ENCODE assay signal across 16 mouse cellular contexts in the genomic region with DNA sequence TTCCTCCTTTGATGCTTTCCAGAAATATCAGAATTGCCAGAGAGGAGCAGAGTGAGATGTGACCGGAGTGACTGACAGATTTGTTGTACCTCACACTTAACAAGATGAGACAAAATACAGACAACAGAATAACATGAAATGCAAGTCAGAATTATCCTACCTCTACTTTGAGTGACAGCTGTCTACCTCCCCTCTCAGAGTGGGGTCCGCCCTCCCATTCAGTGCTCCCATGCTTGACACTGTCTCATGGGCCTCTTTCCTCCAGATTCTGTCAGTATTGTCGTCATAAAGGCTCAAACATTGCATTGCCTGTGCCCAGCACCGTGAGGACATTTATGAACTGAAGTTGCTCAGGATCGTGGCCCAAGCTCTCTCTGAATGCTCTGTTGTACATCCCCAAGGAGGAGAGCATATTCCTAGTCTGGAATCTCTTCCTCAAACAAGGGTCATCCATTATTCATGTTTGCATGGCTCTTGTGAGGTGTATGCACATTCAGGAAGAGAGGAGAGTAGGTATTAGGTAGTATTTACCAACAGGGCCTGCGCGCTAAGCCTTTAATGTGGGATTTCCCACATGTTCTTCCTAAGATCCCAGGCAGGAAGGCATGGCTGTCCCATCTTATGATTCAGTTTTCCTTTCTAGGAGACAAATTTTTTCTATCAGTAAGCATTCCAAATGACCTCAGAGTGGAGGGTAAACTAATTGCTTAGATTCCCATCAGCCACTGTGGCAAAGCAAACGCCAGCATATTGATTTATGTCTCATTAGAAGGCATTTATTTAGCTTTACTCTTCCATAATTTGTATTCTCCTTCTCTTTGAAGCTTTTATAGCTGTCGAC. TPM values are rescaled to one million over a fixed set of nuclear protein-coding genes. Genes with fewer than 3 reads are reported as not detected.
DNase-seq lines count a peak whose midpoint lies in the region; ATAC-seq and TF ChIP-seq lines count a peak whose summit lies in the region.
"Had no signal": no experiment of that assay in that cellular context is flagged by ENCODE, and none has a peak within 500 bp of the region (broad histone marks: within the 10 kb centered on the region; RNA-seq: fewer than 3 reads in every experiment).

No protein-coding gene starts in this region.

- ATAC-seq in intestine, embryonic 15.5 days = 0 out of 2 replicates have a peak, but pooled peaks have one; percentile 19
- ATAC-seq in intestine, postnatal 0 days = no peak
- no peak for ATAC-seq in liver, embryonic 11.5 days (replicated peaks; ENCODE audit: low FRiP score)
- ATAC-seq in limb, embryonic 12.5 days (ENCODE audit: insufficient number of reproducible peaks, insufficient read depth, low FRiP score, low TSS enrichment, low read depth) = no peak
- ATAC-seq in midbrain, embryonic 13.5 days = peak; percentile 52; the same call in 1 of the 2 replicates
- ATAC-seq: forebrain, embryonic 14.5 days had no signal

- peaks cover 18% of the 10 kb centered on the region; the same call in 1 of the 2 replicates for H3K4me1 ChIP-seq in intestine, embryonic 15.5 days (replicated peaks)
- H3K4me1 ChIP-seq in intestine, postnatal 0 days (replicated peaks; ENCODE audit: control insufficient read depth, insufficient read depth, low read length) = no peaks in the 10 kb centered on the region
- H3K4me1 ChIP-seq in liver, embryonic 11.5 days (replicated peaks; ENCODE audit: control insufficient read depth, insufficient read depth, low read length) = peaks cover 46% of the 10 kb centered on the region
- H3K4me1 ChIP-seq in limb, embryonic 12.5 days (replicated peaks) = peaks cover 55% of the 10 kb centered on the region
- peaks cover 30% of the 10 kb centered on the region for H3K4me1 ChIP-seq in midbrain, embryonic 13.5 days (replicated peaks)

- TF ChIP-seq CTCF in intestine, postnatal 0 days (IDR thresholded peaks at IDR 0.05; ENCODE audit: low read depth) = no peak

- H3K36me3 ChIP-seq in intestine, embryonic 15.5 days = peaks cover 2% of the 10 kb centered on the region; the same call in 1 of the 2 replicates
- H3K36me3 ChIP-seq in intestine, postnatal 0 days (ENCODE audit: control insufficient read depth, insufficient read depth) = peaks cover 6% of the 10 kb centered on the region; the same call in 1 of the 2 replicates
- H3K36me3 ChIP-seq in liver, embryonic 11.5 days (ENCODE audit: control insufficient read depth, insufficient read depth, low read length) = no peaks in the 10 kb centered on the region; the same call in 1 of the 2 replicates
- peaks cover 50% of the 10 kb centered on the region for H3K36me3 ChIP-seq in limb, embryonic 12.5 days
- no peaks in the 10 kb centered on the region for H3K36me3 ChIP-seq in midbrain, embryonic 13.5 days
- H3K36me3 ChIP-seq: hindbrain, embryonic 13.5 days had no signal

- no peak for DNase-seq in liver, embryonic 11.5 days (ENCODE audit: low spot score)
- DNase-seq in liver = no peak
- DNase-seq in embryo, embryonic 10.5 days (ENCODE audit: low spot score) = no peak
- DNase-seq: cerebellum, adult 2 months; gastrocnemius, postnatal 36 days; left cerebral cortex, postnatal 4 days; right cerebral cortex, adult 18-20 months; thymus, postnatal 4 days had no signal

- H3K9ac ChIP-seq in intestine, embryonic 15.5 days = no peak overlapping the region
- no peak overlapping the region for H3K9ac ChIP-seq in intestine, postnatal 0 days (ENCODE audit: low read depth, low read length)
- no peak overlapping the region for H3K9ac ChIP-seq in liver, embryonic 11.5 days (ENCODE audit: low read depth, low read length)
- no peak overlapping the region for H3K9ac ChIP-seq in limb, embryonic 12.5 days (replicated peaks)
- no peak overlapping the region for H3K9ac ChIP-seq in midbrain, embryonic 13.5 days (replicated peaks)
- H3K9ac ChIP-seq: hindbrain, embryonic 13.5 days; liver, embryonic 14.5 days had no signal

- no peaks in the 10 kb centered on the region for H3K27me3 ChIP-seq in intestine, embryonic 15.5 days (replicated peaks)
- no peaks in the 10 kb centered on the region for H3K27me3 ChIP-seq in intestine, postnatal 0 days (replicated peaks; ENCODE audit: control insufficient read depth, insufficient read depth, low read length)
- H3K27me3 ChIP-seq in liver, embryonic 11.5 days (replicated peaks; ENCODE audit: control insufficient read depth, insufficient read depth, low read length) = no peaks in the 10 kb centered on the region
- H3K27me3 ChIP-seq in limb, embryonic 12.5 days = no peaks in the 10 kb centered on the region
- no peaks in the 10 kb centered on the region for H3K27me3 ChIP-seq in midbrain, embryonic 13.5 days

- WGBS in intestine, embryonic 15.5 days = 64% methylated on average over 9 of the region's 9 CpGs
- 64% methylated on average over 9 of the region's 9 CpGs for WGBS in intestine, postnatal 0 days
- 73% methylated on average over 9 of the region's 9 CpGs for WGBS in liver, embryonic 11.5 days
- 67% methylated on average over 9 of the region's 9 CpGs for WGBS in limb, embryonic 12.5 days
- 60% methylated on average over 9 of the region's 9 CpGs for WGBS in midbrain, embryonic 13.5 days

- no peak overlapping the region for H3K4me2 ChIP-seq in intestine, embryonic 15.5 days (replicated peaks)
- no peak overlapping the region for H3K4me2 ChIP-seq in intestine, postnatal 0 days (replicated peaks; ENCODE audit: low read depth)
- H3K4me2 ChIP-seq in liver, embryonic 11.5 days = no peak overlapping the region
- no peak overlapping the region for H3K4me2 ChIP-seq in limb, embryonic 12.5 days
- no peak overlapping the region for H3K4me2 ChIP-seq in midbrain, embryonic 13.5 days (replicated peaks)
- H3K4me2 ChIP-seq: hindbrain, embryonic 13.5 days had no signal

- no peaks in the 10 kb centered on the region for H3K9me3 ChIP-seq in intestine, embryonic 15.5 days
- no peaks in the 10 kb centered on the region for H3K9me3 ChIP-seq in intestine, postnatal 0 days (ENCODE audit: control insufficient read depth)
- H3K9me3 ChIP-seq in liver, embryonic 11.5 days (ENCODE audit: control insufficient read depth, low read length) = no peaks in the 10 kb centered on the region
- H3K9me3 ChIP-seq in limb, embryonic 12.5 days = no peaks in the 10 kb centered on the region
- H3K9me3 ChIP-seq in midbrain, embryonic 13.5 days = no peaks in the 10 kb centered on the region
- H3K9me3 ChIP-seq: embryonic facial prominence, embryonic 10.5 days; hindbrain, embryonic 13.5 days had no signal

- no peak overlapping the region for H3K27ac ChIP-seq in intestine, embryonic 15.5 days
- H3K27ac ChIP-seq in intestine, postnatal 0 days (ENCODE audit: low read depth, low read length) = no peak overlapping the region
- H3K27ac ChIP-seq in liver, embryonic 11.5 days (ENCODE audit: low read depth, low read length) = 0 out of 2 replicates have a peak overlapping the region, but pooled peaks have one; percentile 25
- H3K27ac ChIP-seq in limb, embryonic 12.5 days = peak overlapping the region; percentile 42; the same call in 1 of the 2 replicates
- H3K27ac ChIP-seq in midbrain, embryonic 13.5 days = no peak overlapping the region
- H3K27ac ChIP-seq: embryonic facial prominence, embryonic 10.5 days; hindbrain, embryonic 13.5 days; liver, embryonic 14.5 days had no signal

- H3K4me3 ChIP-seq in intestine, embryonic 15.5 days (replicated peaks) = no peak overlapping the region
- no peak overlapping the region for H3K4me3 ChIP-seq in intestine, postnatal 0 days (ENCODE audit: low read depth, low read length)
- no peak overlapping the region for H3K4me3 ChIP-seq in liver, embryonic 11.5 days (ENCODE audit: low read depth, low read length)
- H3K4me3 ChIP-seq in limb, embryonic 12.5 days (replicated peaks) = no peak overlapping the region
- no peak overlapping the region for H3K4me3 ChIP-seq in midbrain, embryonic 13.5 days (replicated peaks)
- H3K4me3 ChIP-seq: embryonic facial prominence, embryonic 10.5 days; hindbrain, embryonic 13.5 days had no signal

RNA-seq across cellular contexts. Expression of a gene that starts 14.7 kb away (rescaled TPM):
- polyA plus RNA-seq in intestine, embryonic 15.5 days (2015; fragmentation: Nextera tagmentation; extraction: Ambion mirVana) = 68.9 and 76.8 TPM in 2 replicates
- 20.0 and 21.8 TPM in 2 replicates for polyA plus RNA-seq in intestine, postnatal 0 days (2015; fragmentation: Nextera tagmentation; extraction: Ambion mirVana)
- polyA plus RNA-seq in liver, embryonic 11.5 days (2014; fragmentation: Nextera tagmentation; extraction: Ambion mirVana) = 44.1 and 45.2 TPM in 2 replicates
- polyA plus RNA-seq in limb, embryonic 12.5 days (2016; fragmentation: Nextera tagmentation; extraction: Ambion mirVana) = 87.1 and 96.4 TPM in 2 replicates
- polyA plus RNA-seq in midbrain, embryonic 13.5 days (2015; fragmentation: Nextera tagmentation; extraction: Ambion mirVana) = 35.1 and 40.7 TPM in 2 replicates

RNA-seq across cellular contexts. Expression of a gene that starts 57.9 kb away (rescaled TPM):
- polyA plus RNA-seq in intestine, embryonic 15.5 days (2015; fragmentation: Nextera tagmentation; extraction: Ambion mirVana) = 195 and 217 TPM in 2 replicates
- polyA plus RNA-seq in intestine, postnatal 0 days (2015; fragmentation: Nextera tagmentation; extraction: Ambion mirVana) = 209 TPM in 2 replicates
- 168 and 183 TPM in 2 replicates for polyA plus RNA-seq in liver, embryonic 11.5 days (2014; fragmentation: Nextera tagmentation; extraction: Ambion mirVana)
- 244 TPM in 2 replicates for polyA plus RNA-seq in limb, embryonic 12.5 days (2016; fragmentation: Nextera tagmentation; extraction: Ambion mirVana)
- 210 and 215 TPM in 2 replicates for polyA plus RNA-seq in midbrain, embryonic 13.5 days (2015; fragmentation: Nextera tagmentation; extraction: Ambion mirVana)

Comparison
In these comparisons a context has a peak if more than half of its experiments do, and no peak if none do; other contexts are left out.
1. ATAC-seq: peak in intestine, embryonic 15.5 days (single experiment) and midbrain, embryonic 13.5 days (single experiment); none in intestine, postnatal 0 days (single experiment), liver, embryonic 11.5 days (single experiment) and limb, embryonic 12.5 days (single experiment).
2. H3K27ac ChIP-seq: peak in liver, embryonic 11.5 days (single experiment) and limb, embryonic 12.5 days (single experiment); none in intestine, embryonic 15.5 days (single experiment), intestine, postnatal 0 days (single experiment) and midbrain, embryonic 13.5 days (single experiment).